Mouse (Mus musculus): ENCODE measurements around the gene Pax4. TPM values are rescaled to one million over a fixed set of nuclear protein-coding genes. Genes with fewer than 3 reads are reported as not detected.

Pax4 gene
- not detected in 2 replicates for polyA plus RNA-seq (2014; fragmentation: Nextera tagmentation; extraction: Ambion mirVana)

DNA sequence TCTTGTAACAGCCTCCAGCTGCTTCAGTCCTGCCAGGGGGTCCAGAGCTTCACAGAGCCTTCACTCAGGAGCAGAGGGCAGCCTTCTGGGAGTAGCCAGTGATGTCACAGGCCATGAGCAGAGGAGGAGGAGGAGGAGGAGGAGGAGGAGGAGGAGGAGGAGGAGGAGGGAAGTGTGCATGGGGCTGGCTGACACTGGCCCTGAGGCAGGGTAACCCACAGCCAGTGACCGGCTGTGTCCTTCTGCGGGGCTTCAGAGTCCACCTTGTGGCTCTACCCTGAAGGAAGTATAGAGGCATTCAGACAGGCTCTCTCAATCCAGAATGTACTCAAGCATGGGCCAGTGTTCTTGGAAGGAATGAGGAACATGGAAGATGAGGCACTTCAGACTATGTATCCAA lies at the start of gene Pax4:
Gene Pax4, minus strand, starts transcription at position 101 of the 400 bp plus-strand sequence.
- Histone ChIP-seq H3K4me3 (ENCODE audit: low read depth, low read length) (no peak within 1 kb of the TSS), H3K27me3 (ENCODE audit: control insufficient read depth, insufficient read depth, low read length) (peaks cover 18% of the 10 kb centered on the region), H3K27ac (replicated peaks; ENCODE audit: low read depth, low read length) (no peak within 1 kb of the TSS), H3K4me1 (ENCODE audit: control insufficient read depth, insufficient read depth, low read length) (no peaks in the 10 kb centered on the region), H3K9me3 (replicated peaks; ENCODE audit: control insufficient read depth, low read length) (no peaks in the 10 kb centered on the region), H3K4me2 (ENCODE audit: low read depth, low read length) (no peak within 1 kb of the TSS), H3K36me3 (replicated peaks; ENCODE audit: control insufficient read depth, insufficient read depth, low read depth, low read length) (no peaks in the 10 kb centered on the region), H3K9ac (replicated peaks; ENCODE audit: low read length) (no peak within 1 kb of the TSS)
- DNase-seq (ENCODE audit: low spot score) = no peak
- WGBS = 74% methylated on average over 2 of the region's 2 CpGs
- no peak for ATAC-seq (replicated peaks; ENCODE audit: insufficient number of reproducible peaks, low FRiP score, low TSS enrichment, low read depth)

DNA sequence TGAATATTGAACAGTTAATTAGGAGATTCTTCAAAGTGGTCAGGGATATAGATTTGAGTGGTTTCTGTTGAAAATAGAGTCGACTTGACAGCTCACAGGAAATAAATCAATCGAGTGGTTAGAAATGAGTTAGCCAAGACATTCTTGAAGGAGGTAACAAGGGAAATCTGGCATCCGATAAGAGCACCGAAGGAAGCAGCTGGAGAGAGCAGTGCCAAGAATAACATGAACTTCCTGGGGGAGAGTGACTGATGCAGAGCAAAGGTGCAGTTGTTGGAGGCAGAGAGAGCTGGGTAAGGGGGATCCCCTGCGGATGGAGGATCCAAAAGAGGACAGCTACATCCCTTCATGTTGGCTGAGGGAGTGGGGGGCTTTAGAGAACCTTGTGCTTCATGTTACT lies 48.7 kb upstream of the Pax4 start:
- DNase-seq (ENCODE audit: low spot score) = no peak
- H3K4me3 ChIP-seq (ENCODE audit: low read depth, low read length) = no peak overlapping the region
- H3K4me2 ChIP-seq (ENCODE audit: low read depth, low read length) = no peak overlapping the region
- H3K9me3 ChIP-seq (replicated peaks; ENCODE audit: control insufficient read depth, low read length) = no peaks in the 10 kb centered on the region
- no peaks in the 10 kb centered on the region for H3K27me3 ChIP-seq (ENCODE audit: control insufficient read depth, insufficient read depth, low read length)
- ATAC-seq (replicated peaks; ENCODE audit: insufficient number of reproducible peaks, low FRiP score, low TSS enrichment, low read depth) = no peak
- WGBS = 72% methylated on average over 5 of the region's 5 CpGs
- H3K9ac ChIP-seq (replicated peaks; ENCODE audit: low read length) = no peak overlapping the region
- H3K4me1 ChIP-seq (ENCODE audit: control insufficient read depth, insufficient read depth, low read length) = no peaks in the 10 kb centered on the region
- H3K27ac ChIP-seq (replicated peaks; ENCODE audit: low read depth, low read length) = no peak overlapping the region
- H3K36me3 ChIP-seq (replicated peaks; ENCODE audit: control insufficient read depth, insufficient read depth, low read depth, low read length) = no peaks in the 10 kb centered on the region; the same call in 1 of the 2 replicates

GRCm38 (mm10) chr6:28491198-28491597 lies 42.0 kb upstream of the Pax4 start:
- Histone ChIP-seq H3K4me1 (ENCODE audit: control insufficient read depth, insufficient read depth, low read length) (no peaks in the 10 kb centered on the region), H3K9ac (replicated peaks; ENCODE audit: low read length) (no peak overlapping the region), H3K4me2 (ENCODE audit: low read depth, low read length) (no peak overlapping the region), H3K27me3 (ENCODE audit: control insufficient read depth, insufficient read depth, low read length) (no peaks in the 10 kb centered on the region), H3K4me3 (ENCODE audit: low read depth, low read length) (no peak overlapping the region), H3K27ac (replicated peaks; ENCODE audit: low read depth, low read length) (no peak overlapping the region), H3K9me3 (replicated peaks; ENCODE audit: control insufficient read depth, low read length) (no peaks in the 10 kb centered on the region), H3K36me3 (replicated peaks; ENCODE audit: control insufficient read depth, insufficient read depth, low read depth, low read length) (no peaks in the 10 kb centered on the region; the same call in 1 of the 2 replicates)
- ATAC-seq (replicated peaks; ENCODE audit: insufficient number of reproducible peaks, low FRiP score, low TSS enrichment, low read depth) (no peak), DNase-seq (ENCODE audit: low spot score) (no peak)

GRCm38 (mm10) chr6:28490612-28491011 lies 41.5 kb upstream of the Pax4 start:
- 97% methylated on average over 5 of the region's 5 CpGs for WGBS
- no peaks in the 10 kb centered on the region for H3K4me1 ChIP-seq (ENCODE audit: control insufficient read depth, insufficient read depth, low read length)
- no peaks in the 10 kb centered on the region for H3K9me3 ChIP-seq (replicated peaks; ENCODE audit: control insufficient read depth, low read length)
- no peaks in the 10 kb centered on the region for H3K27me3 ChIP-seq (ENCODE audit: control insufficient read depth, insufficient read depth, low read length)
- no peak overlapping the region for H3K4me2 ChIP-seq (ENCODE audit: low read depth, low read length)
- H3K27ac ChIP-seq (replicated peaks; ENCODE audit: low read depth, low read length) = no peak overlapping the region
- DNase-seq (ENCODE audit: low spot score) = no peak
- no peak overlapping the region for H3K4me3 ChIP-seq (ENCODE audit: low read depth, low read length)
- no peak overlapping the region for H3K9ac ChIP-seq (replicated peaks; ENCODE audit: low read length)
- no peak for ATAC-seq (replicated peaks; ENCODE audit: insufficient number of reproducible peaks, low FRiP score, low TSS enrichment, low read depth)
- H3K36me3 ChIP-seq (replicated peaks; ENCODE audit: control insufficient read depth, insufficient read depth, low read depth, low read length) = no peaks in the 10 kb centered on the region; the same call in 1 of the 2 replicates

DNA sequence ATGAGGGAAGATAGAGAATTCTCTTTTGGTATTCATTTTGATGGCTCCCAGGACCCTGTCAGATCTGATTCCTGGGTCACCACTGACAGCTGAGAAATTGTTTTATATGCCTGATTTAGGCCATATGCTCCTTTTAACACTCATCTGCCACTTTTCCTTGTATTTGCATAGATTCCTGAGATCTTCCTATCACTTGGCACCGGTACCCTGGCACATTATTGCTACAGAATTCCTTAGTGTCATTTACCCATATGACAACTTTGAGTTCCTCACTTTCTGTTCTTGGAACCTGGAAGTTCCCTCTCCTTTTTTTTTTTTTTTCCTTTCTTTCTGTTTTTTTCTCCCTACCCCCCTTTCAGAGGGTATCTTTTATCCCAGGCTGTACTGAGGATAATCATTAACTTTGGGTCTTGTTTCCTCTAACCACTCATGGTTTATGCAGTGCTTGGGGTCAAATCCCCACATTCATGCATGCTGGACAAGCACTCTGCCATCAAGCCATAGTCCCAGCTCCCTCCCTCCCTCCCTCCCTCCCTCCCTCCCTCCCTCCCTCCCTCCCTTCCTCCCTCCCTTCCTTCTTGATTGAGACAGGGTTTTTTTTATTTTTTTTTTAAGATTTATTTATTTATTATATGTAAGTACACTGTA lies 39.2 kb upstream of the Pax4 start:
- Histone ChIP-seq H3K27ac (replicated peaks; ENCODE audit: low read depth, low read length) (no peak overlapping the region), H3K4me3 (ENCODE audit: low read depth, low read length) (no peak overlapping the region), H3K9me3 (replicated peaks; ENCODE audit: control insufficient read depth, low read length) (no peaks in the 10 kb centered on the region), H3K4me2 (ENCODE audit: low read depth, low read length) (no peak overlapping the region), H3K27me3 (ENCODE audit: control insufficient read depth, insufficient read depth, low read length) (no peaks in the 10 kb centered on the region), H3K9ac (replicated peaks; ENCODE audit: low read length) (no peak overlapping the region), H3K36me3 (replicated peaks; ENCODE audit: control insufficient read depth, insufficient read depth, low read depth, low read length) (no peaks in the 10 kb centered on the region; the same call in 1 of the 2 replicates), H3K4me1 (ENCODE audit: control insufficient read depth, insufficient read depth, low read length) (no peaks in the 10 kb centered on the region)
- ATAC-seq (replicated peaks; ENCODE audit: insufficient number of reproducible peaks, low FRiP score, low TSS enrichment, low read depth) (no peak), DNase-seq (ENCODE audit: low spot score) (no peak)
- WGBS = 96% methylated on average over 1 of the region's 1 CpGs

DNA sequence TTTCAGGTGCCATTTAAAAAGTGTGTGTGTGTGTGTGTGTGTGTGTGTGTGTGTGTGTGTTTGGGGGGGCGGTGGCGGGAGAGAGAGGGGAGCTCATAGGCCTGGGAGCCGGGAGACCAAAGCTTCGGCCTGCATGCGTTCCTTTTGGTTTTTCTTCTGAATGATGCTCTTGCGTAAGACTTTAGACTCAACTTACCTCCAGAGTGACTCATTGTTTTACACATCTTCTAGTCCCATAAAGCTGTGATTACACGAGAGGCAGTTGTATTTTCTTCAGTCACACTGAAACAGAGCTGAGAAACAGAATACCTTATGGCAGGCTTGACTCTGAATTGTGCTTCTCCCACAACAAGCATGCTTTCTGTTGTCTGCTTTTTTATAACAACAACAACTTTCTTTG lies 37.8 kb upstream of the Pax4 start:
- no peak for ATAC-seq (replicated peaks; ENCODE audit: insufficient number of reproducible peaks, low FRiP score, low TSS enrichment, low read depth)
- Histone ChIP-seq H3K9me3 (replicated peaks; ENCODE audit: control insufficient read depth, low read length) (no peaks in the 10 kb centered on the region), H3K4me1 (ENCODE audit: control insufficient read depth, insufficient read depth, low read length) (no peaks in the 10 kb centered on the region), H3K27ac (replicated peaks; ENCODE audit: low read depth, low read length) (no peak overlapping the region), H3K27me3 (ENCODE audit: control insufficient read depth, insufficient read depth, low read length) (no peaks in the 10 kb centered on the region), H3K4me3 (ENCODE audit: low read depth, low read length) (no peak overlapping the region), H3K4me2 (ENCODE audit: low read depth, low read length) (no peak overlapping the region), H3K9ac (replicated peaks; ENCODE audit: low read length) (no peak overlapping the region), H3K36me3 (replicated peaks; ENCODE audit: control insufficient read depth, insufficient read depth, low read depth, low read length) (no peaks in the 10 kb centered on the region)
- 88% methylated on average over 7 of the region's 7 CpGs for WGBS
- no peak for DNase-seq (ENCODE audit: low spot score)

GRCm38 (mm10) chr6:28486471-28486870 lies 37.3 kb upstream of the Pax4 start:
- Histone ChIP-seq H3K27me3 (ENCODE audit: control insufficient read depth, insufficient read depth, low read length) (no peaks in the 10 kb centered on the region), H3K9me3 (replicated peaks; ENCODE audit: control insufficient read depth, low read length) (no peaks in the 10 kb centered on the region), H3K4me3 (ENCODE audit: low read depth, low read length) (no peak overlapping the region), H3K27ac (replicated peaks; ENCODE audit: low read depth, low read length) (no peak overlapping the region), H3K9ac (replicated peaks; ENCODE audit: low read length) (no peak overlapping the region), H3K4me2 (ENCODE audit: low read depth, low read length) (no peak overlapping the region), H3K36me3 (replicated peaks; ENCODE audit: control insufficient read depth, insufficient read depth, low read depth, low read length) (no peaks in the 10 kb centered on the region), H3K4me1 (ENCODE audit: control insufficient read depth, insufficient read depth, low read length) (no peaks in the 10 kb centered on the region)
- ATAC-seq (replicated peaks; ENCODE audit: insufficient number of reproducible peaks, low FRiP score, low TSS enrichment, low read depth) (no peak), DNase-seq (ENCODE audit: low spot score) (no peak)
- WGBS = 62% methylated on average over 2 of the region's 2 CpGs

- Histone ChIP-seq H3K9me3 (replicated peaks; ENCODE audit: control insufficient read depth, low read length) (no peaks in the 10 kb centered on the region), H3K9ac (replicated peaks; ENCODE audit: low read length) (no peak overlapping the region), H3K27me3 (ENCODE audit: control insufficient read depth, insufficient read depth, low read length) (no peaks in the 10 kb centered on the region), H3K36me3 (replicated peaks; ENCODE audit: control insufficient read depth, insufficient read depth, low read depth, low read length) (no peaks in the 10 kb centered on the region), H3K4me1 (ENCODE audit: control insufficient read depth, insufficient read depth, low read length) (no peaks in the 10 kb centered on the region), H3K27ac (replicated peaks; ENCODE audit: low read depth, low read length) (no peak overlapping the region), H3K4me3 (ENCODE audit: low read depth, low read length) (no peak overlapping the region), H3K4me2 (ENCODE audit: low read depth, low read length) (no peak overlapping the region)
- DNase-seq (ENCODE audit: low spot score) (no peak), ATAC-seq (replicated peaks; ENCODE audit: insufficient number of reproducible peaks, low FRiP score, low TSS enrichment, low read depth) (no peak)
- WGBS = 90% methylated on average over 2 of the region's 2 CpGs
Observed at GRCm38 (mm10) chr6:28486008-28486407, 36.9 kb upstream of the Pax4 start.
